Mouse (Mus musculus): ENCODE results near the gene Ajuba.

DNA sequence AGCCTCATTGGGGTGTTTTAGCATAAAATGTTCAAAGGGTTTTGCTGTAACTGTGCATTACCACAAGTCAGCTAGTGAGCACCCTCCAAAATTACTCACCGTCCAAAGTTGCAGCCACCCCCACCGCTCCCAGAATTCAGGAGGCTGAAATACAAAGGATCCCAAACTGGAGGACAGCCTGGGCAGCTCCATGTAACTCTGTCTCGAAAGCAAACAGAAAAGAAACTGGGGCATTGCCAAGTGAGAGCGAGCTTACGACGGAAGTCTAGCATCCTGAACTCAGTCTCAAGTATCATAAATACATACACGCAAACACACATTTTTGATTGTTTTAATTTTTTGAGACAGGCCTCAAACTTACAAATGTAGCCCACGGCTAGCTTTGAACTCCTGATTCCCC lies 20.0 kb downstream of the Ajuba start:
- TF ChIP-seq CTCF (IDR thresholded peaks at IDR 0.05; ENCODE audit: low read depth) (no peak), EP300 (optimal IDR thresholded peaks at IDR 0.05) (no peak)

All from stomach, postnatal 0 days (tissue).